Mouse (Mus musculus) embryo, embryonic 10.5 days (tissue): ENCODE results near the gene Eif4e1b.

Experiments used
- DNase-seq: peaks from one replicate; pipeline ENCODE4 v3.0.0-alpha.2; 2015; ENCODE audit warnings: low spot score

The Eif4e1b gene

DNA sequence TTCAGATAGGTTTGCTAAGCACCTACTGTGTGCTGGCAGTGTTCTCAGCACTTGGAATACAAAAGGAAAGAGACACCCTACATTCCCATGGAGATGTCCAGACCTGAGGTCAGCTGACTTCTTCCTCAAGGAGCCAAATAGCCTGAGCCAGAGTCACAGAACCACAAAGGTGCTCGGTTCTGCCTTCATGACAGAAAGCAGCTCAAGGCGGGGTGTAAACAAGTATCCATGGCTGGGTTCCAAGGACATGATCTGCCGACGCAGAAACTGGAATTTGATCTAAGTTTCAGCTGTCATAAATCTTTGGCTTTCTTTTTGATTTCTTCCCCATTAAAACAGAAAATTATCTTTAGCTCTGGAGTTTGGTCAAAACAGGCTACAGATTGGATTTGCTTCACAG lies 16.4 kb downstream of the Eif4e1b start:
- DNase-seq, result no peak

DNA sequence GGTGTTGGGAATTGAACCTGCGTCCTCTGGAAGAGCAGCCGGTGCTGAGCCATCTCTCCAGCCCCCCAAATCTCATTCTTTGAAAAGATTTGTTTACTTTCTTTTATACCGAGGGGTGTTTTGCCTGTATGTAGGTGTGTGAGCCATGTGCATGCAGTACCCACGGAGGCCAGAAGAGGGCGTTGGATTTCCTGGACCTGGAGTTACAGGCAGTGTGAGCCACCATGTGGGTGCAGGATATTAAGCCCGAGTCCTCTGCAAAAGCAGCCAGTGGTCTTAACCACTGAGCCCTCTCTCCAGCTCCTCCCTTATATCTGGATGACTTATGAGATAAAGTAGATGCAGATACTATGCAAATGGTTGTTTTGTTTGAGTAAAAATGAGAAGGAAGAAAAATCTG lies 19.2 kb downstream of the Eif4e1b start:
- DNase-seq, result no peak

- peak; percentile 73 for DNase-seq
Measured at GRCm38 (mm10) chr13:54805134-54805838, 21.5 kb downstream of the Eif4e1b start.

DNA sequence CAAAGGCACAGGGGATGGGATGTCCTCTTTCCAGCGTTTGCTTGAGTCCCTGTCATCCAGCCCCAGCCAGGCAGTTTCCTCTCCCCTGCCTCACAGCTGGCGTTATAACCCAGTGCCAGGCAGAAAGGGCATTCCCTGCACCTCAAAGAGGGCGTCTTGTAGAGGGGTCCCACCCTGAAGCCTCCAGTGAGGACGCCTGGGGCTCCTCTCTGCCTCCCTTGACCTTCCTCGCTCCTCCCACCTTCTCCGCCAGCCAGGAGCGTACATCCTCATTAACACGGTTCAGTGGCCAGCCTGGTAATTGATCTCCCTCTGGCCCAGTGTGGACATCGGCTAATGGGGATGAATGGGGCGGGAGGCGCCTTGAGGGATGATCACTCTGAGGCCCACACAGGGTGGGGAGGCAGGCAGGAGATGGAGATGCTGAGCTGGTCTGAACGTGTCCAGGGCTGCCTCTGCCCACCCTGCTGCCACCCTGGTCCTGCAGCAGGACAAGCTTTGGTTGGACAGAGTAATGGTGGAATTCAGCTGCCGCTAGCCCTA lies 22.7 kb downstream of the Eif4e1b start:
- DNase-seq, result peak; percentile 68

DNA sequence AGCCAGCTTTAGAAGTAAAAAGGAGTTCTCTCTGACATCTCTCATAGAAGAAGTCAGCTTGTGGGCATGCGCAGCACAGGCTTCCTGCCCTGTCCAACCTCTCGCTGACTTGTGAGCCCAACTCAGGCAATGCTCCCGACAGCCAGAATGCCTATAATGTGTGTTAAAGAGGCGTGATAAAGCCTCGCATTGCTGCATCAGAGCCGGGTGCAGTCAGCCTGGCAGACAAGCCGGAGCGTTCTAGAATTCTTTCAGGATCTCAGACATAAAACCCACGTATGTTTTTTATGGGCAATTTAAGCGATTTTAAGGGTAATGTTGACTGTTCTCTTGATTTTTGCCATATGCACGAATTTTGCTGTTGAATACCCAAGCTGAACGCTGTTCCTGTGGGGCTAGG lies 24.3 kb downstream of the Eif4e1b start:
- DNase-seq, result no peak

- DNase-seq, result no peak
Measured at GRCm38 (mm10) chr13:54811476-54811875, 27.7 kb downstream of the Eif4e1b start.

DNA sequence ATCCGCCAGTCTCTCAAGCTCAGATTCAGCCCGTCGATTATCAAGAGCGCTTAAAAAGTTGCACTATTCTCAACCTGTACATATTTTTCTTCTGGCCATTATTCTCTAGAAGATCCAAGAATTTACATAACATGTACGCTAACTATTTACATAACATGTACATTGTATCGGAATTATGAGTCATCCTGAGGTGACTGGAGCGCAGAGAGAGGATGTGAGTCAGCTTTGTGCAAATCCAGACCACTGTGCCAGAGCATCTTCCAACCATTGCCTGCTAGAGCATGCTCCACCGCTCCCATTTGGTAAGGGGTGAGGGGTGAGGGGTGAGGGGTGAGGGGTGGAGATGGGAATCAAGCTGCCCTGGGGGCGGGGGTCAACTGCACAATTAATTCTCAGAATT lies 29.6 kb downstream of the Eif4e1b start:
- DNase-seq, result no peak

DNA sequence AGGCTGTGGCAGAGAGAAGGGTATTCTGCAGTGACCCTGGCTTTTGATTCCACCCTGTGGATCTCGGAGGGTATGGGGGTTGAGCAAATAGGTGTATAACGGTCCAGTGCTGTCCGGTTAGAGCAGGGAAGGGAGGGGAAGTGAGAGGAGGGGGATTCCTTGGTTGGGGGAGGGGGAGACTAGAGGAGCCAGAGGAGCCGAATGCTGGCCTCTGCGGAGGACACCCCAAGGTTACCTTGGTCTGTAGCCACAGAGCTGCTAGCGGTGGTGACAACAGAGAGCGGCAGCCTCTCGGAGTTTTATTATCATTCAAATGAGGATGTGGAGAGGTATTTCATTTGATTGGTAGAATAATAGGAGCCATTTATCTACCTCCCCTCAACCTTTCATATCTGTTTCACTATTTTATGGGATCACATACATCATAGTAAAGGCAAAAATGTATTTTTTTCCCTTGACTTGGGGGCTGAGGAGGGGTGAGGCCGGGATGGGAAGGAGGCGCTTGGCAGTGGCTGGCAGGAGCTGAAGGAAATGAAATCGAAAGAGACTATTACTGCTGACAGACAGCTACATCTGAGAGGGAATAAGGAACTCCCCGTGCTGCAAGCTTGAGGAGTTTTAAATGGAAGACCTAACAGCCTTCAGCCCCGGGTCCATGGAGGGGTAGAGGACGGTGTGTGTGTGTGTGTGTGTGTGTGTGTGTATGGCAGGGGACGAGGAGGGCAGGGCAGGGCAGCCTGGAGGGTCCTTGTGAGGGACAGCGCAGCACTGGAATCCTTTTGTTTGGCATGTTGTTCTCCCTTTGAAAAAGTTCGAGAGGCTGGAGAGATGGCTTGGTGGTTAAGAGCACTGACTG lies 34.8 kb downstream of the Eif4e1b start:
- no peak for DNase-seq

DNA sequence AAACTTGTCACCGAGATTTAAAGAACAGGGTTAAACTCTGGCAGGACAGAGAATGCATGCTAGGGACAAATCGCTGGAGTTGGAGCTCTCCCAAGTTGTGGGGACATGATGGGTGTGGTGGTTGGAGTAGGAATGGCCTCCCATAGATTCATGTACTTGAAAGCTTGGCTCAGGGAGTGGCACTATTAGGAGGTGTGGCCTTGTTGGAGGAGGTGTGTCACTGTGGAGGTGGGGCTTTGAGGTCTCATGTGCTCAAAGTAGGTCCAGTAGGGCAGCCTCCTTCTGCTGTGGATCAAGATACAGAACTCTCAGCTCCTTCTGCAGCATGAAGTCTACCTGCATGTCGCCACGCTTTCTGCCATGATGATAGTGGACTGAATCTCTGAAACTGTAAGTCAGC lies 37.3 kb downstream of the Eif4e1b start:
- DNase-seq, result no peak

DNA sequence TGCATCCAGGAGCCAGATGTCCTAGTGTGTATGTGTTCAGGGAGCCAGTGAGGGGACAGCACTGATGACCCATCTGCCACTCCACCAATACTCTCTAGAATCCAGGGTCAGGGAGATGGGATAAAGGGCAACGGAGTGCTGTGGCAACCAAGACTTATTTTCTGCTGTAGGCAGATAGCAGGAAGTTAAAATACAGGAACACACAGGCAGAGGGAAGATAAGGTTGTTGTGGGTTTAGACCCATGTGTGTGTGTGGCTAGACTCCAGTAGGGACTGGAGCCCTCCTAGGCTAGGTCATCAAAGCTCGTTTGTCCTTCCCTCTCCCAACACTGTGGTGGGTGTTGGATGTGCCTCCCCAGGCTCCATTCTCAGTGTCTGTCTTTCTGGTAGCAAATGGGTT lies 38.1 kb downstream of the Eif4e1b start:
- no peak for DNase-seq

- DNase-seq, result peak; percentile 34
Measured at GRCm38 (mm10) chr13:54824111-54824931, 40.5 kb downstream of the Eif4e1b start.

- no peak for DNase-seq
Measured at GRCm38 (mm10) chr13:54827992-54828391, 44.2 kb downstream of the Eif4e1b start.

GRCm38 (mm10) chr13:54828508-54828907 lies 44.7 kb downstream of the Eif4e1b start:
- no peak for DNase-seq

GRCm38 (mm10) chr13:54829450-54829849 lies 45.7 kb downstream of the Eif4e1b start:
- DNase-seq, result peak; percentile 70

DNA sequence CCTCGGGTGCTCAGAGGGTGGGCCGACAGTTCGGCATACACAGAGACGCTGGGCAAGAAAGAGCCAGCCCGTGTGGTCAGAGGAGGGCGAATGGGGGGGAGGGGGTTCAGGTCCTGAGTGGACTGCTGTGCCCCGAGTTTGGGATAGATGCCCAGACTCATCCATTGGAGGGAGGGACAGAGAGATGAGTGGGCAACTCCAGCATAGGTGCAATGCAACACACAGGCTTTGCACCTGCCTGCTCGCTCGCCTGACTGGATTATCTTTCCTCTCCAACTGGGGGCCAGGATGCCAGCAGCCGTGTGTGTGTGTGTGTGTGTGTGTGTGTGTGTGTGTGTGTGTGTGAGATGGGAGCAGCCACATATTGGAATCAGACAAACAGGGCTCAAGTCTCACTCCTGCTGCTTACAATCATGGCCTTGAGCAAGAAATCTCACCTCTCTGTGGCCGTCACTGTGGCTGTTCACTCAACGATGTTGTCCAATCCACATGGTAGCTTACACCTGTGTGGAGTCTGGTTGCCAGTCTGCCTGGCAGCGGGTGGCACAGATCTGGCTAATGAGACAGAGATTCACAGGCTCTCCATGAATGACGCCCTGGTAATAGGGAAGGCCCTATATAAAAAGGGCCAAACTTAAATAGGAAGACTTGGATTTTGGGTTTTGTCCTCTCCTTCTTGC lies 52.7 kb downstream of the Eif4e1b start:
- DNase-seq, result no peak

- no peak for DNase-seq
Measured at GRCm38 (mm10) chr13:54837061-54837460, 53.3 kb downstream of the Eif4e1b start.

GRCm38 (mm10) chr13:54837471-54837889 lies 53.7 kb downstream of the Eif4e1b start:
- DNase-seq, result peak; percentile 54
